Mouse (Mus musculus): ENCODE measurements around the gene H2afz. TPM values are rescaled to one million over a fixed set of nuclear protein-coding genes. Genes with fewer than 3 reads are reported as not detected.
"Not testable (repeated sequence)": the region's sequence is repeated elsewhere in the genome, so short reads cannot be mapped to it uniquely, and the experiment has no call there.

Gene H2afz
- total RNA-seq, 1 experiment from 2014 or later, result 202 TPM

DNA sequence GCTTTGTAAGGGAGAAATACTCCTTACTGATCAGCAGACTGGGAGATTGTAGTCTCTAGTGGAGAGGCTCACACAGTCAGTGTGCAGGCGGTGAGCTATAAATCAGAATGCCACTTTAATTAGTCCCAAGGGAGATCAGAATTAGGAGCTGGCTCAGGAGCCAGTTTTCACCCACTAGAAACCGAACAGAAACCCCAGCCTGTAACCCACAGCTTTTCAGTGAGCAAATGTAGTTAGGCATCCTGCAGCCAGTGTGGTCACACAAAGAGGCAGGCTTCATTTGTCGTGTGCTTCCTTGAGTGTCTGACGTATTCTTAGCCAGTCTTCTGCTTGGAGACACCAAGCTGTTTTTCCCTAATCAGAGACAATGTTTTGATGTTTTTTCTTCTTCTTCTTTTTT, 32.1 kb downstream of the H2afz start:
- ATAC-seq (ENCODE audit: extremely low read depth, insufficient number of reproducible peaks, low FRiP score, poor library complexity, severe bottlenecking), result no peak

DNA sequence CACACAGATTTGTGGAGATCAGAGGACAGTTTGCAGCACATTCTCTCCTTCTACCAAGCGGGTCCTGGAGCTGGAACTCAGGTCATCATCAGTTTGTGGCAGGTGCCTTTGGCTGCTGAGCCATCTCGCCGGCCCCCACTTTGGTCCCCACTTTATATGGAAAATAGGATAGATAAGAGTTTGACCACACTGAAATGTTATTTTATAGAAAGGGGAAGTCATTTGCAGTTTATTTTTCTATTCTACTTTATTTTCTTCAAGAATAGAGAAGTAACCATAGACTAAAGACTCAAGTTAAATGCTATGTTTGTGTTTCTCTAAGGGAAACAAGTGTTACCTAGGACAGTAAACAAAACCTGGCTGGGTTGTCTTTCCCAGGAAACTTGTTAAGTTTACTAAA, 32.6 kb downstream of the H2afz start:
- ATAC-seq (ENCODE audit: extremely low read depth, insufficient number of reproducible peaks, low FRiP score, poor library complexity, severe bottlenecking), result no peak

DNA sequence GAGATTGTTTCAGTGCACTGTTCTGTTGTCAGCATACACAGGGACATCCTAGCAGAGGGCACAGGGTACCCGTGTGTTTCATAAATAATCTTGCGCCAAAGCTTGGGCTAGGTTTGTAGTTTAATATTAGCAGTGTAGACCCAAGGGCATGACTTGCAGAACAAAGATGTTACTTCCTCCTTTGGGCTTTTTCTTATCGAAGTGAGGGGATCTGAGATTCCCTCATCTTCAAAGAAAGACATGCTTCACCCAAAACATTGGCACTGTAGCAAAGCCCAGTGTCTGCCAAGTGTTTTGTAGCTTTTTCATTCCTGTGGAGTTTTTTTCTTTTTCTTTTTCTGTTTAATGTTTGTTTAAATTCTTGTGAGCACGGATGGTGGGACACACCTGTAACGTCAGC, 33.4 kb downstream of the H2afz start:
- ATAC-seq (ENCODE audit: extremely low read depth, insufficient number of reproducible peaks, low FRiP score, poor library complexity, severe bottlenecking), result no peak

DNA sequence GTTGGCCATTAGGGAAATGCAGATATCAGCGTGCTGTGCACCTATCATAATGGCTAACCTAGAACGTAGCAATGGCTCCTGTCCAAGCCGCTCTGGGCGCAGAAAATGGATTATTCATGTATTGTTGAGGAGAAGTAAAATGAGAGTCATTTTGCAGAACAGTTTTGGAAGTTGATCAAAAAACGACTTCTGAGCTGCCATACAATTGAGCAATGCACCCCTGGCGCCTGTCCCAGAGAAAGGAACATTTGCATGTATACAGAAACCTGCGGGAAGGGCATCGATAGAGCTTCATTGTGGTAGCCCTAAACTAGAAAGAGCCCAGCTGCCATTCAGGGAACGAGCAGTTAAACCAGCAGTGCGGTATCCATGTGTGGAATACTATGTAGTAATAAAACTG, 35.9 kb downstream of the H2afz start:
- ATAC-seq (ENCODE audit: extremely low read depth, insufficient number of reproducible peaks, low FRiP score, poor library complexity, severe bottlenecking), result no peak

DNA sequence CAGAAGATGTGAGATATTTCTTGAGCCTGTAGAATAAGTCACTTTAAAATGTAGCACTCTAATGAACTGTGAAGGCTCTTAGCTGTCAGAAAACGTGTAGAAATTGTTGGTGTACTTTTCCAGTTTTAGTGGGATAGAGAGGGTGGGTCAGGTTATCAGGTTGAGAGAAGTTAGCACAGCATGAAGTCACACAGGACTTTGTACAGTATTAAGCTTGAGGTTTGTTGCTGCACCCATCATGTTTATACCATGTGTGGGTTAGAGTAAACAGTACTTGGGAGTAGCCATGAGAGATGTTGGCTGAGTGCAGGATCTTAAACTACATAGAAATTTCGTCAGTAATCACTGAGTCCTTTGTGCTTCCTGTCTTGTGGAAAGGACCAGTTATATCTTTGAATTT, 48.8 kb downstream of the H2afz start:
- ATAC-seq (ENCODE audit: extremely low read depth, insufficient number of reproducible peaks, low FRiP score, poor library complexity, severe bottlenecking), result no peak

DNA sequence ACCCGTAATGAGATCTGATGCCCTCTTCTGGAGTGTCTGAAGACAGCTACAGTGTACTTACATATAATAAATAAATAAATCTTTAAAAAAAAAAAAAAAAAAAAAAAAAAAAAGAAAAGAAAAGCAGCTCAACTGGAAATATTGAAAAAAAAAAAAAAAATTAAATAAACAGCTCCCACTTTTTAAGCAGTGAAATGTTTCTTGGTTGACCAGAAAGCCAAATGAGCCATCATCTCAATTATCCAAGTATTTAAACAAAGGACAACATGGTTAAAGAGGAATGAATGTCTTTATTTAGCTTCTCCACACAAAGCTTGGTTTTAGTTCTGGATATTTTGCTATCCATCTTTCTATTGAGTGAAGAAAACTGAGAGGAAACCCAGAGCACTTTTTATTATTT, 50.3 kb downstream of the H2afz start:
- not testable (repeated sequence) for ATAC-seq (ENCODE audit: extremely low read depth, insufficient number of reproducible peaks, low FRiP score, poor library complexity, severe bottlenecking)

Other genes with a start within 250 kb of the H2afz start
- gene Ddit4l, start 242.9 kb upstream of the H2afz start, total RNA-seq (2017), result 0.23 TPM in 1 of 2 replicates, not detected in the other
- gene Gm21962, start 193.0 kb upstream of the H2afz start, total RNA-seq (2017), result 0.98 TPM in 1 of 2 replicates, not detected in the other
- 12.8 and 13.4 TPM in 2 replicates for gene Dnajb14, start 3.2 kb downstream of the H2afz start, total RNA-seq (2017)
- gene Lamtor3, start 54.0 kb downstream of the H2afz start, total RNA-seq (2017), result 89.6 and 100 TPM in 2 replicates
- 102 and 108 TPM in 2 replicates for gene Dapp1, start 117.1 kb downstream of the H2afz start, total RNA-seq (2017)
- gene 1110002E22Rik, start 200.6 kb downstream of the H2afz start, total RNA-seq (2017), result 0.12 TPM in 1 of 2 replicates, not detected in the other
- gene Gm5105, start 202.9 kb downstream of the H2afz start, total RNA-seq (2017), result not detected in 2 replicates